Mouse (Mus musculus) ES-E14 (cell line): Measurements from ENCODE around the gene P4ha2. TPM values are rescaled to one million over a fixed set of nuclear protein-coding genes. Genes with fewer than 3 reads are reported as not detected.

ENCODE experiments used
- DNase-seq: peaks from one replicate; pipeline ENCODE4 v3.0.0-alpha.2; 2013; ENCODE audit warnings: low read depth, low spot score
- H3K27ac ChIP-seq: 2 replicates; pipeline ENCODE4 v1.5.1; 2012; ENCODE audit warnings: low read depth, mild to moderate bottlenecking, low read length, moderate library complexity, mixed read lengths; ENCODE audit not compliant: poor library complexity, insufficient read depth, severe bottlenecking
- H3K36me3 ChIP-seq: 2 replicates; pipeline ENCODE4 v1.6.1; 2012; ENCODE audit warnings: mild to moderate bottlenecking, low read length, moderate library complexity, mixed read lengths; ENCODE audit not compliant: control insufficient read depth, poor library complexity, insufficient read depth, severe bottlenecking
- H3K4me1 ChIP-seq, 2 experiments: fragments of 150-350 bp in 1 of 2; sonication (generic) in 1 of 2; 2 replicates each; pipeline ENCODE4 v1.6.1; 2012; ENCODE audit warnings: low read length in 2 of 2, mild to moderate bottlenecking in 1 of 2, mixed read lengths in 1 of 2; ENCODE audit not compliant: control insufficient read depth in 2 of 2, insufficient read depth in 2 of 2, poor library complexity in 1 of 2
- H3K4me3 ChIP-seq, 2 experiments: fragments of 150-350 bp in 1 of 2; sonication (generic) in 1 of 2; 2 replicates each; pipeline ENCODE4 v1.5.1; 2012; ENCODE audit warnings: low read length in 2 of 2, low read depth in 1 of 2, mild to moderate bottlenecking in 1 of 2, mixed read lengths in 1 of 2; ENCODE audit not compliant: insufficient read depth in 1 of 2, poor library complexity in 1 of 2, severe bottlenecking in 1 of 2
- H3K9ac ChIP-seq: 2 replicates; pipeline ENCODE4 v1.6.1; 2012; ENCODE audit warnings: low read depth, mild to moderate bottlenecking, low read length, mixed read lengths; ENCODE audit not compliant: poor library complexity, insufficient read depth, severe bottlenecking
- H3K9me3 ChIP-seq: fragments of 150-350 bp; sonication (generic); 2 replicates; pipeline ENCODE4 v1.6.1; 2012; ENCODE audit warnings: low read depth, mild to moderate bottlenecking, low read length; ENCODE audit not compliant: control insufficient read depth, insufficient read depth
- CHD2 ChIP-seq: IDR thresholded peaks from 2 replicates; pipeline ENCODE4 v1.6.1; 2014; ENCODE audit warnings: mild to moderate bottlenecking, low read depth, low read length, inconsistent platforms
- HCFC1 ChIP-seq: IDR thresholded peaks from 2 replicates; pipeline ENCODE4 v1.6.1; 2012; ENCODE audit warnings: low read length, inconsistent platforms, borderline replicate concordance; ENCODE audit not compliant: insufficient read depth
- MAFK ChIP-seq: IDR thresholded peaks from 2 replicates; pipeline ENCODE4 v1.6.1; 2014; ENCODE audit warnings: mild to moderate bottlenecking, low read depth, low read length, inconsistent platforms; ENCODE audit not compliant: insufficient read depth
- ZC3H11A ChIP-seq: IDR thresholded peaks from 2 replicates; pipeline ENCODE4 v1.6.1; 2012; ENCODE audit warnings: low read depth, mild to moderate bottlenecking, inconsistent platforms, low read length, borderline replicate concordance
- ZNF384 ChIP-seq: IDR thresholded peaks from 2 replicates; pipeline ENCODE4 v1.6.1; 2012; ENCODE audit warnings: low read depth, low read length, inconsistent platforms
- in situ Hi-C, 2 experiments: fragments of 600-800 bp; cut with MboI; formaldehyde crosslinking; loops; one replicate each; pipeline ENCODE4 v1.15.1; 2025; ENCODE audit warnings: low sequenced_read_pairs in 2 of 2, inconsistent platforms in 1 of 2; ENCODE audit not compliant: unreplicated experiment in 2 of 2
- total RNA-seq: library from RNA; depleted of rRNA; stranded (reverse); fragments of 300-350 nt; gene quantifications from 2 replicates; pipeline ENCODE4 v1.2.3, GENCODE M21; 2012

P4ha2 gene
- total RNA-seq, 1 experiment = 53.2 TPM

GRCm38 (mm10) chr11:54059526-54059925 is 40.4 kb upstream of the P4ha2 start:
- Histone ChIP-seq H3K4me1 (peaks cover 3 to 11% of the 10 kb centered on the region in 2 experiments; a peak in 1 of 4 replicates), H3K9me3 (no peaks in the 10 kb centered on the region), H3K36me3 (no peaks in the 10 kb centered on the region), H3K4me3 (no peak overlapping the region), H3K27ac (no peak overlapping the region), H3K9ac (no peak overlapping the region)
- DNase-seq = no peak
- in situ Hi-C loops = no loop called here
- TF ChIP-seq HCFC1 (no peak), ZC3H11A (no peak)

DNA sequence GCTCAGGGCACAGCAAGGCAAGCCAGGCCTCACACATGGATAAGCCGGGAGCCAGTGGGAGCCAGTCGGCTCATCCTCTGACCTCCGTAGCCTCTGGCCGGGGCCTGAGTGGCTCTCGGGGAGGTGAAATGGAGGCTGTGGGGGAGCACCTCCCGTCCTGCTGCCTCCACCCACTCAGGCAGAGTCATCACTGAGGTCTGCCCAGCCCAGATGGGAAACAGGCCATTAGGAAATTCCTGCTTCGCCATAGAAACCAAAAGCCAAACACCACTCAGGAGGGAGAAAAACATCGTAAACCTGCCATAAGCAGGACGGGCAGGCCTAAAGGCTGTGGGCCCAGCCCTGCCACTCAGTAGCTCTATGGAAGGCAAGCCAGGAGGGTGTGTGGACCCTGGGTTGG is 39.6 kb upstream of the P4ha2 start:
- no peak overlapping the region for H3K27ac ChIP-seq
- H3K9me3 ChIP-seq = no peaks in the 10 kb centered on the region
- DNase-seq = no peak
- H3K36me3 ChIP-seq = no peaks in the 10 kb centered on the region
- TF ChIP-seq ZNF384 (no peak), MAFK (no peak), CHD2 (no peak)
- in situ Hi-C loops = no loop called here
- H3K4me3 ChIP-seq = no peak overlapping the region
- peaks cover 3 to 11% of the 10 kb centered on the region in 2 experiments; a peak in 1 of 4 replicates for H3K4me1 ChIP-seq
- H3K9ac ChIP-seq = no peak overlapping the region

DNA sequence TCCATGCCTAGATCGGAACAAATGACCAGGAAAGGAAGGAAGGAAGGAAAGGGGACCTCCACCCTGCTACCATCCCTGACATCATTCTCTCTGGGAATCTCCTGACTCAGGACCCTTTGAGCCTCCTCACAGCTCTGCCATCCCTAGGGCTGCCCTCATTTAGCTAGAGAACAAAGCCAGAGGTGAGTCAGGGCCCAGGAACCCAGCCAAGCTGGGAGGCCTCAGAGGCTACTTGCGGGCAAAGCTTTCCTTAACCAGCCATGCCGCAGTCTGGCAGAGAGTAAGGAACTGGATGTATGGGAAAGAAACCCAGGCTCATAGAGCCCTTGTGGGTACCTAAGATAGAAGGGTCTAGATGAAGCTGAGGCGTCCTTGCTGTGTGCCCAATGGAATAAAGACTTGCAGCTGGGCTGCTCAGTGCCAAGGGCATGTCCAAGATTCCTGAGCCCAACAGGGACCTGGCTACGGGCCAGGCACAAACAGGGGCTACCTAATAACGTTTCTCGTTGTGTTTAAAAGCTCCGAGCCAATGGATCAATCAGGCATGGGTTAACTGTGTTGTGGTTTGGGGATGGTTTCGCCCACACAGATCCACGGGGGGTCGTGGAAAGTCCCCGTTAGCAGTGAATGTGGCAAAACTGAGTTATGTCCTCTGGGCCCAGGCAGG is 37.7 kb upstream of the P4ha2 start:
- Histone ChIP-seq H3K9me3 (no peaks in the 10 kb centered on the region), H3K27ac (no peak overlapping the region), H3K9ac (no peak overlapping the region), H3K4me3 (no peak overlapping the region), H3K36me3 (no peaks in the 10 kb centered on the region), H3K4me1 (peaks cover 3 to 11% of the 10 kb centered on the region in 2 experiments; a peak in 1 of 4 replicates)
- in situ Hi-C loops = no loop called here
- TF ChIP-seq ZC3H11A = no peak
- no peak for TF ChIP-seq ZNF384
- no peak for TF ChIP-seq CHD2
- TF ChIP-seq MAFK = no peak
- no peak for TF ChIP-seq HCFC1
- no peak for DNase-seq

- Histone ChIP-seq H3K9ac (no peak overlapping the region), H3K27ac (no peak overlapping the region), H3K9me3 (no peaks in the 10 kb centered on the region), H3K4me1 (peaks cover 3 to 7% of the 10 kb centered on the region in 2 experiments; a peak in 1 of 4 replicates), H3K36me3 (no peaks in the 10 kb centered on the region), H3K4me3 (no peak overlapping the region)
- in situ Hi-C loops = no loop called here
- no peak for TF ChIP-seq ZNF384
- TF ChIP-seq CHD2 = no peak
- no peak for TF ChIP-seq ZC3H11A
- no peak for TF ChIP-seq MAFK
- no peak for TF ChIP-seq HCFC1
- no peak for DNase-seq
Observed at GRCm38 (mm10) chr11:54062753-54063471, 37.0 kb upstream of the P4ha2 start.

GRCm38 (mm10) chr11:54063472-54063775 is 36.5 kb upstream of the P4ha2 start:
- DNase-seq = no peak
- Histone ChIP-seq H3K4me1 (peaks cover under 1 to 4% of the 10 kb centered on the region in 2 experiments; a peak in 1 of 4 replicates), H3K36me3 (no peaks in the 10 kb centered on the region), H3K9ac (no peak overlapping the region), H3K27ac (no peak overlapping the region), H3K4me3 (no peak overlapping the region), H3K9me3 (no peaks in the 10 kb centered on the region)
- in situ Hi-C loops = no loop called here
- no peak for TF ChIP-seq HCFC1
